Mouse (Mus musculus) kidney, postnatal 25 days (tissue): ENCODE results near the gene Ripk1.

Source experiments
- DNase-seq, 2 experiments: peaks; one replicate each; pipeline ENCODE4 v3.0.0; 2021; ENCODE audit warnings: mixed read lengths in 2 of 2

Gene Ripk1

DNA sequence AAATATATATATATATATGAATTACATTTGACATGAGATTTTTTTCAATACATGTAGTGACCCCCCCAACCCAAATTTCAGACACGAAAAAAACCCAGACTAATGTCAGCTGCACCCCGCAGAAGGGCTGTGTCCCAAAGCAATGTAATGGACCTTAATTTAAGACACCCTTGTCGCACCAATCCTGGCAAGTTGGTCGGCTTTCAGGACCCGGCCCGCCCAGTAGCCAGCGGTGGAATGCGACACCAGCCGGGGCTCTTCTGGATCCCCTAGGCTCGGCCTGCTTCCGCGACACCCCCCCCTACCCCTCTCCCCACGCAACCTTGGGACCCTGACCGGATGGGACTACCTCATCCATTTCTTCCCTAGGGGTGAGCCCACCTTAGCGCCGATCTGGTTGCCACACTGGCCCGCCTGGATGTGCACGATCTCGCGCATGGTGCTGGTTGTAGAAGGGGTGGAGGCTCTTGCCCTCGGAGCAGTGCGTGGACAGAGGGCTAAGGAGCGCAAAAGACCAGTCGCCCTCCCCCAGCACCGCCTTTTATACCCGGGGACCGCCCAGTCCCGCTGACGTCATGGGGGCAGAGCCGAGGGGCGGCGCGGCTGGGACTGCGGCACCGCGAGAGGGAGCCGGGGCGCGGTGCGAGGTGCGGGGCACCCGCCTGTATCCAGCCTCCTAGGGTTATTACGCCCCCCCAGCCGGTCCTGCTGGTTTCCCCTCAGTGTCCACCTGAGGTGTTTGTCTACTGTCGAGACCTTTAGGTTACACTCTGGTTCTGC is 75.5 kb downstream of the Ripk1 start, which contains the start of gene Tubb2a:
Tubb2a (minus strand) TSS at position 516 of the 780 bp plus-strand sequence.
- DNase-seq = peak; percentile 91 to 95

DNA sequence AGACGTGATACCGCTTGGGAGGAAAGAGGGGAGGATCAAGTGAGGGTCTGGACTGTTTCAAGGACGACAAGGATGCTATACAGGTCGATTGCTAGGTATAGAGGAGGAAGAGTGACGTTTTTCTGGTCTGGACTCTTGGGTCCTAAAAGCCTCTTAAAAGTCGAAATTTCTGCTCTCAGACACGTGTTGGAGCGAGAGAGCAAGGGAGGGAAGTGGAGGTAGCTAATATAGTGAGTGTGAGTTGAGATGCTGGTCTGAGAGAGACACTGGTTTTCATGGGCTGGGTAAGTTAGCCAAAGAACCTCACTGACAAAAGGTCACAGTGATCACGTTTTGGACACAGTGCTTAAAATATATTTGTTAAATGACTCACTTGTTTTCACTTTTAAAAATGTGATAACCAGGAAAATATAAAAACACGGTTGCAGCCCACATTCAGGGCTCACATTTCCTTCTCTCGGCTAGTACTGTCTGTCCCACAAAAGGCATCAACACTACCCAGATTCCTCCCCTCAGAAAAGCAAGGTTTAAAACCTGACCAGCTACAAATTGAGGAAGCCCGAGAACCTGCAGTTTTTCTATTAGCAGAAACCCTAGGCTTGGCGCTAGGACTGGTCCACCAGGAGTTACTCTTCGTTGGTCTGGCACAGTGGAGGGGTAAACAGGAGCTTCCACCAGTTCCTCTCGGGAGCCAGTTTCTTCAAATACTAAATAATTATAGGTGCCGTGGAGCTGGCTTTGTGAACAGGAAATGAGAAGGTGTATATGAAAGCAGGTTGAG is 76.5 kb downstream of the Ripk1 start:
- no peak for DNase-seq

DNA sequence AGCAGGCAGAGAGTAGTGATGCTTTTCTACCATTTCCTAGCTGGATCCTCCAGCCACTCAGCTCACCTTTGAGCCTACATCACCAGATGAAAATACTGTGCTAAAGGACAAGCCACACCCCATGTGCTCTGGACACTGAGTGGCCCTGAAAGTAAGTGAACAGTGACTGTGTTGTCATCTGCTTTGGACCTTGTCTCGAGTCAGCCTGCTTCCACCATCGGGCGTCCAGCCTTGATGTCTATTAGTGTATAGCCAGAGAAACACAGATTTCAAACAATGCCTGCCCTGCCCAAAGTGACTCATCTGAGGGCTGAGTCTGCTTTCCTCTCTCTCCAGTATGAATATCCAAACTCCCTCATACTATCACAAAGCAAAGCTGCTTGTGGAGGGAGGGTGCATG is 77.6 kb downstream of the Ripk1 start:
- DNase-seq = no peak

DNA sequence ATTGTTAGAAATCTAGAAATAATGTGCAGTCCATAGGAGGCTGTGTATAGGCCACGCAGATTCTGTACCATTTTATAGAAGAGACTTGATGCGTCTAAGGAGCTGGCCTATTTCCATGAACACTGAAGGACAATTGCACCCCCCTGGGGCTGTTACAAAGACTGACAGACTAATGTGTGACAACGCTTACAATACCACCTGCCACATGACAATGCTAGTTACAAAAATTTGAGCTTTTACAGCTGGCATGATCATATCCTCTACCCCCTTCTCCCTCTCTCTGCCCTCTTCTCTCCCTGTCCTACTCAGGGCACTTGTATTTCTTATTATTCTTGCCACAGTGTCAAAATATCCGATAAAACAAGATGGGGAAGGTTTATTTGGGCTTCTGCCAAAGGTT is 79.8 kb downstream of the Ripk1 start:
- DNase-seq = no peak

DNA sequence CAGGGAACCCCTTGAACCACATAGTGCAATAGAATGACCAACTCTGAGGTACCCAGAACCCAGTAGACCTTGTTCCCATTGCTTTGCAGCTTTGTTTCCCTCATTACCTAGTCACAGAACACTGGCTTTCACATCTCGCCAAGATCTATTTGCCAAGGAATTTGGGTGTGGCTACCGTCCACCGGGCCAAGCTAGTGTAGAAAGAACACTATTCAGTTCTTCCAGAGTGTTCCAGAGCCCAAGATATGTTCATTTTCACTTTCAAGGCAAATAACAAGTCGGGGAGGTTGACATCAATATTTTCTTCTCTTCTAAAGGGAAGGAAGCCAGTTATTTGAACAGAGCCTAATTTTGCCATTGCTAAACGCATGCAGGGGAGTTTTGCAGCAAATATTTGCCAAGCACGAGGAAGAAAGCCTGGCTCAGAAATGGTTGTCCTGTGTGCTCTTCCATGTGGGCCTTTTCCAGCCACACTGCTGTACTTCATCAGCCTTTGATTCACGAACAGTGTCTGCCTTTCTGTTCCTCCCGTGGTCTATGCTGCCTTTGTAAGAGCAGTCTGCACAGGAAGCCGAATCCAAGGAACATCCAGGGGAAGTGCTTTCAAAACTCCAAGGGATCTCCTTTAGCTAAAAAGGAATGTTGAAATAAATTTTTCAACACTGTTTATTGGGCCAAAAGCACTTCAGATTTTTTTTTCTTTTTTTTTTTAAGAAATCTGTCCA is 82.0 kb downstream of the Ripk1 start:
- DNase-seq = peak; percentile 50 to 72
